Mouse (Mus musculus): ENCODE data around the gene Gpr146.

The Gpr146 gene

DNA sequence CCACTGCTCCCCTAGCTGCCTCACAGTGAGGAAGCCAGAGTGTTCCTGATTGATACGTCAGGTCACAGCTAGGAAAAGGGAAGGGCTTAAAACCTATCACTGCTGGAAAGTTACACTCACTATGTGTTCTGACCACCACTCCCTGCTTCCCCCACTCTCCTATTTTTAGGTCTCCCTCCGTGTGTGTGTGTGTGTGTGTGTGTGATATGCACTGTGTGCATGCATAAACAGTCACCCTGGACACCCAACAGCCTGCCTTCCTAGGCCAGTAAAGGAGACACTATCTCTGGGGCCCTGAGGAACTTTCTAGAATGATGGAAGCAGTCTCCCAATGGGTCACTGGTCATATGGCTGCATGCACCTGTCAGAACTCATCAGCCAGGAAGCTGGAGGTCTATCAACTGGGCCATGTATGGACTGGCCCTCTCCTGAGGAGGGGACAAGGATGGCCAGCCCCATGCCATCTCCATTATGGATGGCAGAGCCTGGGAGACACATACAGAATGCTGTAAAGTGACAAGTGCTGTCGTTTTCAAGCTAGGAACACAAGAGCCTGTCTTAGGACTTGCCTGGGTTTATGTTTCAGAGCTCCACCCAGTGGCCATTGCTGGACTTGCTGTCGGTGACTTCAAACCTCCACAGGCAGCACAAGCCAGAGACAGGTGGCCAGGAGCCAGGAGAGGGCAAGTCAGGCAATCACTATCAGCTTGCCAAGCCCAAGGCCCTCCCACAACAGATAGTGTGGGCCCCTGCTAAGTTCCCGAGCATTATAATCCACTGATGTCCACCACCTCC, 20.7 kb downstream of the Gpr146 start:
- intact Hi-C loops (cut with DNase I) = loop anchor here (1.0 kb wide), 1 partner anchor 34 kb away; no protein-coding TSS in a partner anchor

- intact Hi-C loops (cut with DNase I) = loop anchor here (1.0 kb wide), 1 partner anchor 34 kb away; no protein-coding TSS in a partner anchor
Measured at GRCm38 (mm10) chr5:139398786-139399185, 21.3 kb downstream of the Gpr146 start.

- intact Hi-C loops (cut with DNase I) = no loop called here
Measured at GRCm38 (mm10) chr5:139399991-139400390, 22.5 kb downstream of the Gpr146 start.

DNA sequence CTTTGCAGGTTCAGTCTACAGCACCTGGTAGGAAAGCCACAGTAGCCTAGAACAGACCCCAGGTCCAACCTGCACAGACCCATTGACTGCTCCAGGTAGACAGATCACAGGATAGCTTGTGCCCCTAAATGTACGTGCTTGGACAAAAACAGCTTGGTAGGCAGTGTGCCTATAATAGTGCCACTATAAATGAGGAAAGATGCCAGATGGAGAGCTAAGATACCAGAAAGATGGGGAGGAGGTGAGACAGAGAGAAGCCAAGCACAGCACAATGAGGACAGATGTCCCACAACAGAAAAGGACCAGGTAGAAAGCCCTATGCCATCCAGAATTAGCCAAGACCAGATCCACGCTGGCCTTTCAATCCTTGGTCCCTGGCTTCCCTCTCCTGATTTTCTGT, 24.6 kb downstream of the Gpr146 start:
- intact Hi-C loops (cut with DNase I) = no loop called here

DNA sequence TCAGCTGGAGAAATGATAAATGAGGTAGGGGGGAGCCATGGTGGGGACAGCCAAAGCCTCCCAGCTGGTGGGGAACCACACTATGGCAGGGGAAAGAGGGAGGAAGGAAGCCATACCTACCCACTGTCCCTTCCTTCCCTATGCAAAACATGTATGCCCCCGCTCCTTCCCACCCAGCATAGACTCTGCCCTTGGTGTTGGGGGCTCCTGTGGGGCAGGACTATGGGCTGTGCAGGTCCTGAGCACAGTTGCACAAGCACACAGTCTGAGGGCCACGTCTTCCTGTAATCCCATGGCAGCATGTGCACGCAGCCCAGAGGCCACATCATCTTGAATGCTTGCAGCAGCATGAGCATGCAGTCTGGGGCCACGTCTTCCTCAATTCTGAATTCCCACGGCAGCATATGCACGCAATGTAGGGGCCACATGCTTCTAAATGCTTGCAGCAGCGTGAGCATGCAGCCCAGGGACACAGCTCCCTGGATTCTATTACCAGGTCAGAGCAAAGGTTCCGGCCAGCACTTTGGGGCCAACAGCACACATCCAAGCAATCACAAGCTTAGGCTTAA, 26.3 kb downstream of the Gpr146 start:
- intact Hi-C loops (cut with DNase I) = no loop called here

- intact Hi-C loops (cut with DNase I) = no loop called here
Measured at GRCm38 (mm10) chr5:139404801-139405401, 27.4 kb downstream of the Gpr146 start, which contains the start of gene C130050O18Rik. Gene C130050O18Rik (plus strand): TSS chr5:139405280.

GRCm38 (mm10) chr5:139405478-139405877, 28.0 kb downstream of the Gpr146 start:
- intact Hi-C loops (cut with DNase I) = no loop called here

- intact Hi-C loops (cut with DNase I) = no loop called here
Measured at GRCm38 (mm10) chr5:139405953-139406352, 28.5 kb downstream of the Gpr146 start.

- intact Hi-C loops (cut with DNase I) = no loop called here
Measured at GRCm38 (mm10) chr5:139407121-139407885, 29.8 kb downstream of the Gpr146 start.

DNA sequence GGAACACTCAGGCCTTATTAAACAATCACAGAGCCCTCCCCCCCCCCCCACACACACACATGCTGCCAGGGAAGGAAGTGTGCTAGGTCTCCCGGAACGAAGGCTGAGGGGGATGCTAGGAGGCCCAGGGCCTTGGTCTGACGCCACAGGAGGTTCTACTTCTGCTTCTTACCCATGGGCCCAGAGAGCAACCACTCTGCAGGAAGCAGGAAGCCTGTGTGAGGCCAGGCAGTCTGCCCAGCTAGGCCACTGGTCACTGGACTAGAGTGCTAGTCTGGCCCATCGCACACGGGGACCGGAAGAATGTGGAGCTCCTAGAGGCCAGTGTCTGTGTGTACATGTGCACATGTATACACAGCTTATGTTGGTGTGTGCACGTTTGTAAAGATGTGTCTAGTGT, 31.0 kb downstream of the Gpr146 start:
- intact Hi-C loops (cut with DNase I) = no loop called here

DNA sequence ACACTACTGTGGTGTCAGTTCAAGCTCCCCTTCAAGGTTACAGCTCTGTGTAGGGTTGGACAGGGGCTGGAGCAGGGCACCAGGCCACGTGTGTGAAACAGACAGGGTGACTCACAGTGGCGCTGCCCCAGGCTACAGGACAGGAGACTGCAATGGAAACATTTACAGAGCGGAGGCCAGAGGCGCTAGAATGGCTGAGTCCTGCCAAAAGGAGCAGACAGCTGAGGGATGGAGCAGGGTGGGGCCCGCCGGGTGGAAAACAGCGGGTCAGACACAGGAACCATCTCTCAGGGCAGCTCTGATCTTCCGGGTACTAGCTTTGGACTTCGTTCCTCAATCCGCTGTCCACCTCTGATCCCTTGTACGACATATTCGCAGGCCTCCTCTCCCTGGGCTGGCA, 31.9 kb downstream of the Gpr146 start:
- intact Hi-C loops (cut with DNase I) = no loop called here

DNA sequence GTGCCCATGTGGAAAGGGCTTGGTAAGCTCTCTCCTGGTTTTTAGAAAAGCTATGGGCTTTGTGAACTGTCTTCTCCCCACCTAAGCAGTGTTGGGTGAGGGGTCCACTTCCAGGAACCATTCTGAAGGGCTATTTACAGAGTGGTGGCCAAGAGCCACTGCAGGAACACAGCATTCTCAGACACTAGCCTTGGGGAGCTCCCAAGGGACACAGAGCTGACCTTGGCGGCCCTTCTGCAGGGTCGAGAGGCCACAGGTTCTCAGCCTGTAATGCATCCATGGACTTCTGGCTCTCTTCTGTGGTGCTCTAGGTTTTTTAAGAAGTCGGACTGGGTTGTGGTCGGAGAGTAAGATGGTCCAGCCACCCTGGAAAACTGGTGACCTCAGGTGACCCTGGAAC, 32.6 kb downstream of the Gpr146 start:
- intact Hi-C loops (cut with DNase I) = loop anchor here (5.0 kb wide), 1 partner anchor 57 kb away; no protein-coding TSS in a partner anchor

- intact Hi-C loops (cut with DNase I) = loop anchor here (5.0 kb wide), 1 partner anchor 56 kb away; no protein-coding TSS in a partner anchor
Measured at GRCm38 (mm10) chr5:139411117-139411516, 33.6 kb downstream of the Gpr146 start.

DNA sequence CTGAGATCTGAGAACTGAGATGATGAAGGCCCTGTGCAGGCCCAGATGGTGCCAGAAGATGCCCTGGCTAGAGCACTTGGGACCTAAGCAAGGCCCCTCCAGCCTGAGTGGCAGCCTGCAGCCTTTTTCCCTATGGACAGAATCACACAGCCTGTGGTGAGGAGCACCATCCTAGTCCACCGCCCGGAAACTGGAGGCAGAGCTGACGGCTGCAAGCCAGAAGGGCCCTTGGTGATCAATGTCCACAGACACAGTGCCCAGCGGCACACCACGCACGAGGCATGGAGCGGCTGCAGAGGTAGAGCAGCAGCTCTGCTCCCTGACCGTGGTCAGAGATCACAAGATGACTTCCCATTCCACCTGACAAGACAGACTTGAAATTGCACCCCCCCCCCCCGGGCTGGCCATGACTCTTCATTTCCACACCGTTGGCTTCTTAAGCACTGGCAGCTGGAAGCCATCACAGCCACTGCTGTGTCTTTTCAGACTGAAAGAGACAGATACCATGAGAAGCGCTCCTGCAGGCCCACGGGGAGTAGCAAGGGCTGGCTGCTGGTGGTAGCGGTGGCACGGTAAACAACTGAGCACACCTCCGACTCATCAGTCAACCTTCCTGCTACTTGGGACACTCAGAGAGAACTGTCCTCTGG, 34.3 kb downstream of the Gpr146 start:
- intact Hi-C loops (cut with DNase I) = loop anchor here (5.0 kb wide), 1 partner anchor 56 kb away; no protein-coding TSS in a partner anchor

- intact Hi-C loops (cut with DNase I) = loop anchor here (5.0 kb wide), 1 partner anchor 54 kb away; no protein-coding TSS in a partner anchor
Measured at GRCm38 (mm10) chr5:139413545-139413944, 36.0 kb downstream of the Gpr146 start.

- intact Hi-C loops (cut with DNase I) = no loop called here
Measured at GRCm38 (mm10) chr5:139415001-139415400, 37.5 kb downstream of the Gpr146 start.

DNA sequence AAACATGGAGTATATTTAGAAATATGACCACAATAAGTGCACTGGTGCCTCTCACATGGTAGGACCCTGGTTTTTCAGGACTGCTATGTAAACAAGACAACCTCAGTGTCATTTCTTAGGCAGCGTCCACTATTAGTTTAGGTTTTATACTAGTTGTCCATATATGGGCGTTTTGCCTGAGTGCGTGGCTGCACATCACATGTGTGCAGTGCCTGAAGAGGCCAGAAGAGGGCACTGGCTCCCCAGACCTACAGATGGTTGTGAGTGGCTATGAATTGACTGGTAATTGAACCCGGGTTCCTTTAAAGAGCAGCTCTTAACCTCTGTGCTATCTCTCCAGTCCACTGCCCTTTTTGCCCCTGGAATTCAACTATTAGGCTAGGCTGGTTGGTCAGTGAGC, 39.4 kb downstream of the Gpr146 start:
- intact Hi-C loops (cut with DNase I) = no loop called here

GRCm38 (mm10) chr5:139417480-139417879, 40.0 kb downstream of the Gpr146 start:
- intact Hi-C loops (cut with DNase I) = no loop called here

GRCm38 (mm10) chr5:139418110-139418509, 40.6 kb downstream of the Gpr146 start:
- intact Hi-C loops (cut with DNase I) = no loop called here

- intact Hi-C loops (cut with DNase I) = no loop called here
Measured at GRCm38 (mm10) chr5:139418633-139419032, 41.1 kb downstream of the Gpr146 start.

Measured in adrenal gland (tissue).